Mouse (Mus musculus) ovary, adult 18-20 months (tissue): ENCODE results near the gene Rtp4.

Source experiments
- DNase-seq: peaks from one replicate; pipeline ENCODE4 v3.0.0; 2022; ENCODE audit warnings: low spot score, mixed read lengths

The Rtp4 gene

DNA sequence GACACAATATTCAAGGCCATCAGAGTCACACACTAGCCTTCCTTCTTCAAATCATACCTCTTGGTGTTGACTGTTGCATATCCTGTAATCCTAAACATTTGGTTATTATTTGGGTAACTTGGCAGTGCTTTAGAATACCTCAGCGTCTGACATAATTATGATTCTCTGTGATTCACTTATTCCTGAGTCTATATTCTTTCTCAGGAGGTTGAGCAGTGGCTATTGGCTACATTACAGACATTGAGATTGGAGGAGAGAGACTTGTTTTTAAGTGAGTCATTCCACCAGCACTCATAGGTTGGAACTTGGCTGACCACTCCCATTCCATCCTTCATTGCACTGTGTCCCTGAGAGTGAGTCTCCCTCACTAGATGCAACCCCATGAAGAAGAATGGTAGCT is 6.7 kb upstream of the Rtp4 start:
- no peak for DNase-seq

DNA sequence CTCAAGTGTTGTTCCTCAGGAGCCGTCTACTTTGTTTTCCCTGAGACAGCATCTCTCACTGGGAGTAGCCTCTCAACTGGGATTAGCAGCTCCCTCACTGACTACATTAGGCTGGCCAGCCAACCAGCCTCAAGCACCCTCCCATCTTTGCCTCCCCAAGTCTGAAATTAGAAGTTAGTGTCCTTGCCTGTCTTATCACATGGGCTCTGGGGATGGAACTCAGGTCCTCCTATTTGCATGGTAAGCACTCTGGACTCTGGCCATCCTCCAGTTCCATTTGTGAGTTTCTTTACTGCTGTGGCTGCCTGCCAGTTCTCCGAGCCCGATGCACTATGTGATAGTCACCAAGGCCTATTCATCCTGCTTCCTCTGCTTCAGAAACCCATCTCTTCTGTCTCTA is 4.3 kb upstream of the Rtp4 start:
- peak; percentile 81 for DNase-seq

DNA sequence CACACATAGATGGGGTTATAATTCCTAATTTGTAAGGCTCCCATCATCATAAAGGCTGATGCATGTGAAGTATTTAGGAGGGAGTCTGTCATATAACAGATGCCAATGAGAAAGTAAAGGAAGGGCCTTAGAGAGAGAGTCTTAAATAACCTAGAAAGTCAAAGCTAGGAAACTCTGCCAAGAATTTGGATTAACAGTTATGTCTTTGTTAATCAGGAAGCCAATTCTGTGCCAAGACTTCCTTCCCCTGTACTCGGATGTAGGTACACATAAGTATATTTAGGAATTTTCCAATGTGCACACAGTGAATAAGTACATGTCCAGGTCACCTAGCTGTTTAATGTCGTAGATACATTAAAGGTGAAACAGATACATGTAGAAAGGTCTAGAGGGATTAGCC is 3.5 kb upstream of the Rtp4 start:
- DNase-seq: no peak

DNA sequence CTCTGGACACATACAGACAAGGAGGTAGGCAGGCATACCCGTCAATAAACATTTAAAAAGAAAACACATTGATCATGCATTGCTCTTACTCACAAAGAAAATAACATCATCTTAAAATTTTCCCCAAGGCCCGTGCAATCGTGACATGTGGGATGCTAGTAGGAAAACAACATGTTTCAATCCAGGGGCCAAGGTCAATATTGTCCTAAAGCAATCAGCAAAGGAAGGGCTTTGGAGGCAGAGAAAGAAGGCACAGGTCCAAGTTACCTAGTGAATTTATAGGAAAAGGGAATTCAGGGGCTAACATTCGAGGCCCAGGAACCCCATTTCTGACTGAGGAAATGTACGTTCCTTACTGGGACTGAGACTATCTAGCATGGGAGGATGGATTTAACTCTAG is 2.9 kb upstream of the Rtp4 start:
- DNase-seq: no peak

DNA sequence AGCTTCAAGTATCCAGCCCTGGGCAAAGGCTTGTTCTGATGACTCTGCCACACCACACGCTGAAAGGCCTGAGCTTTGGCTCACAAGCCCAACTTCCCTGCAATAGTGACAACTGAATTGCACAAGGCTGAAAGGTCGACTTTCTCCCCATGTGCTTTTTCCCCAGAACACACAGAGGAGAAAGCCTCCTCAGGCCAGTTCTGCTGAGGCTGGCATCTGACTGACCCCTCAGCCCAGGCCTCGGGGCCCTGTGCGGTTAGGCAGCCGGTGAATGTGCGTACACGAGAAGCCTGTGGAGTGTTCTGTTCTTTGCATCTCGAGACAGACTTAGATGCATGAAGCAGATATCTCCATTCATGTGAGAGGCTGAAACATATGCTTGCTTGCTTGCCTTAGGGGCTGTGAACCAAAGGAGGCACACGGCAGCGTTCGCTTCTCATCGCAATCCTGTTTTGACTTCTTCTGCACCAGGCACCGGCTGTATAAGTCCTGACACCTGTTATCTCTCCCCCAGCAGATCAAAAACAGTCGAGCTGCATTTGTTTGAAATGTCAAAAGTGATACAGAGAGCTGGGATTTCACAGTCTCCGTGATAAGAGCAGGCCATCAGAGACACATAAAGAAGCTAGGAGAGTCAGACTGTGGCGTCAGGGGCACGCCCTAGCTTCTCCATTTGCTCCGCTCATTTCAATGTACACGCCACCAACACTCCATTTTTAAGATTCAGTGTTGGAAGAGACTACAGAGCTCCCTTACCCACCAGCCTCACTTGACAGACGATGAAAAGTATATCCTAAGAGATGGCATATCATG is 2.1 kb upstream of the Rtp4 start:
- DNase-seq: no peak

DNA sequence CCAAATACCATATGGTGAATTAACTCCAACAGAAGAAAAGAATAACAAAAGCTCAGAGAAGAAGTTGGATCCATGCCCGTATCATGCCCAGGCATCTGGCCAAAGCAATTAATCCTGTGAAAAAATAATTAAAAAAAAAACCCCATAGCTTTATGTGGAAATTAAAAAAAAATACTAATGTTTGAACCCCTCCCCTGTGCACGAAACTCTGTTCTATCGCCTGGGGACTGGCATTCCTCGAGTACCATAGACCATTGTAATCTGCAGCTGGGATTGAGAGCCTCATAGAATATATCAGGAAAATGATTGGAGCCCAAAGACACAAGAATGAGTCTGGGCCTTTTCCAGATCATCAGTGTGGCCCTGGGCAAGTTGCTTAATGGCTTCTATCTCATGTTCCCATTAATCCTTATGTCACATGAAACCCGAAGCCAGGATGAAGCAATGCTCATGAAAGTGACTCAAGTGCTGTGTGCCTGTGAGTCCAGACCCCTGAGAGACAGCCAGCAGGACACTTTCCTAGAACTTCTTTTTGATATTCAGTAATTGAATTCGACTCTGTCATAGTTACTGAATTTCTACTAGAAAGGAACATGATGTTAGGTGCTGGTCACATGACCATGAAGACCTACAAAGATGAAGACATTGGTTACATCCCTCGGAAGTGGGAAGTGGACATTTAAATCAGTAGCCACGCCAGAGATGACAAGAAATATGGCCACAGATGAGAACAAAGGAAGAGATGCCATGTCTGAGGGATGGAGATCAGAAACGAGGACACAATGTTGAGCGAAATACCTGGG is 1.3 kb upstream of the Rtp4 start:
- DNase-seq: no peak

DNA sequence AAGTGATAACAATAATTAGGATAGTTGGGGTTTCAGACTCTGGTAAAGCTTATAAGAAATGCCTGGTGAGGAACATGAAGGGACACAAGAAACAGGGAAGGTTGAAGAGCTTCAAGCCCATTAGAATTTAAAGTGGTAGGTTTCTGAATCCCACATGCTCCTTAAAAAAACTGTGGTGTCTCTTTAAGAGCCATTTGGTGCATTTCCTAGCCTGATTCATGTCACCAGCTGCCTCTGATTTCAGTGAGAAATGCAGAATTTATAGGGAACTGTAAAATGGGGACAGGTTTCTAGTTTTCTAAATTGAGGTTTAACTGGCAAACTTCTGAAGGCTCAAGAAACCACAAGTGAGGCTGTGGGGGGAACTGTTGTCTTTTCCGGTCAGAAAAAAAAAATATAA is 320 bp upstream of the Rtp4 start:
- no peak for DNase-seq

DNA sequence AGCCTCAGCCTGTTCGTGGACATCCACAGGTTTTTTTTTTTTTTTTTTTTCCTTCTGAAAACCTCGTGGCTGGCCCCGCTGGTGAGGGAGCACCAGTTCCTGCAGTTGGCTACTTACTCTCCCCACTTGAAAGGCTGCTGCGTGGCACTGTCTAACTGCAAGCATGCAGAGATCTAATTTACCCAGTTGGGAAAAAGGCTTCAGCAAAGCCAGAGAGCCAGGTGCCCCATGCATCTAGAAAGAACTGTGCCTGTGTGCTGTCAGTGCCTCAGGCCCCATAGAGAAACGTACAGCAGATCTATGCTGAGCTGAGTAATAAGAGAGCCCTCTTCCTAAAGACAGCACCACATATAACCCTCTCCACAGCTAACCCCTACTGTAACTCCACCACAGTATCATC is 1.0 kb downstream of the Rtp4 start:
- no peak for DNase-seq

DNA sequence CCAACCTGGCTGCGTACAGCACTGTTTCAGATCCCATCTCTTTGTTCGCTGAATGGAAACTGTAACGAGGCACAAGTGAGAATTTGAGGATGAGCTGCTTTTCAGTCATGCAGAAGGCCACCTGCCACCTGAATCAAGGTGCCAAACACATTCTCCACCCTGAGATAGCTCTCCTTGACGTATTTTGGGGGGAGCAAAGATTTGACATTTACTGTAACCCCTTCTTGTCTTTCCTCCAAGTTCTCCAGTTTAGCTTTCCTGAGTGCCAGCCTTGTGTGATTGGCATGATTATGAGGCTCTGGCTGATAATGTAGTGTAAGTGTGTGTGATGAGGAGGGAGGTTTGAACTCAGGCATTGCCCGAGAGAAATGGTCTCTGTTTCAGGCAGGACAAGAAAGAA is 2.0 kb downstream of the Rtp4 start:
- DNase-seq: no peak

DNA sequence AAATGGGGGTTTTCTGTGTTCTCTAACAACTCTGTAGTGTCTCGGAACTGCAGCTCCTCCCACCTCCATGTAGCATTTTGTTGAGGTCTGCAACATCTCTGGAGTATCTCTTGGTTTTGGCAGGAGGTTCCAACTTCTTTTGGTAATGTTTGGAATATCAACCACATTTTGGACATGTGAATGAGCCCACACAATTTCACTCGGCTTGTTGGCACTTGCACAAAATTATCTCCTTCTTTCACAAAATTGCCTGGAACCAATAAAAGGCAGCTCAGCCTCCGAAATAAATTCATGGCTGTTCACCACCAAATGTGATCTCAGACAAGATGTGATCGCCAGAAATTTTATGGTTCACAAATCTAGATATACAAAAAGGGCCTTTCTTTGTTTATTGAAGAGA is 9.1 kb downstream of the Rtp4 start:
- no peak for DNase-seq

DNA sequence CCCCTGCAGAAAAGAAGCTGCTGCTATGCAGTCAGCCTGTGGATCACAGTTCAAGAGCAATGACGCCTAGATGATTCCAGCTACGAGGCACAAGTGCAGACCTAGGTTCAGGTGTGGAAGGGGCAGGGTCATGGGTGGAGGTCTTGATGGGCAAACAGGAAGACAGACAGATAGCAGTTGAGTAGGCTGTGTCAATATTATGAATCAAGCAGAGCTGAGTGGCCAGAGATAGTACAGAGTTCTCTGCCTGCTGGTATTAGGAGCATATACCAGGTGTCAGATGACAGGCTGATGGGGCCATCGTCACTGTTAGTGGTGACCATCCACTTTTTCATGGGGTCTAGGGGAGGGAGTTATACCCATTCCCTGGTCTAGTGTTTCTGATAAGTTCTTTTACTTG is 13.6 kb downstream of the Rtp4 start:
- no peak for DNase-seq

DNA sequence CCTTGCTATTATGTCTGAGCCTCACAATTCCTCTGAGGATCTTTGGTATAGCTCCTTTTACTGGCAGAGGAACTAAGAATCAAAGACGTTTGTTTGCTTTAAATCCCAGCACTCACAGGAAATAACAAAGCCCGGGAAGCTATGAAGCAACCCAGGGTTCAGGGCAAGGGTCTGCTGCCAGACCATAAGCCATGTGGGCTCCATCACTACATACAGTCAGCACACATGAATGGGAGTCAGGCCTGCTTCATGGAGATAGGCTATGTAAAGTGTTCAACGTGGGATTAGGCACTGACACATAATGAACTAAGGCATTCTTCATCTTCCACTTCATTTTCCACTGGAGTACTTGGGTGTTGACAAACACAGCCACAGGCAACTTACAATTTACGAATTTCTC is 21.0 kb downstream of the Rtp4 start:
- DNase-seq: no peak

DNA sequence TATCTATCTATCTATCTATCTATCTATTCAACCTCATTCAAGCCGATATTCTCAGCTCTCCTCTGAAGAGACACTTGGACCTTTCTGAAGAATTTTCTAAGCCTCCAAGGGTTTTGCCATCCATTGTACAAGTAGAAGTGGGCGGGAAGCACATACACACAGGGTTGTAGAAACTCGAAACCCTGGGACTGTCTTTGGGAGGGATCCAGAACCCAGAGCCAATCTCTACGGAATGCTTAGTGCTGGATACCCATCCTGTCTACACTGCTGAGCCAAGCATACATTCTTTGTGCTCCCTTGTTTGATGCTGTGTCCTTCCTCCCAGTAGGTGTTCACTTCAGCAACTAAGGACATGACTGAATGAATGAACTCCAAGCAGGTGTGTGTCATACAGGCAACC is 22.8 kb downstream of the Rtp4 start:
- no peak for DNase-seq

DNA sequence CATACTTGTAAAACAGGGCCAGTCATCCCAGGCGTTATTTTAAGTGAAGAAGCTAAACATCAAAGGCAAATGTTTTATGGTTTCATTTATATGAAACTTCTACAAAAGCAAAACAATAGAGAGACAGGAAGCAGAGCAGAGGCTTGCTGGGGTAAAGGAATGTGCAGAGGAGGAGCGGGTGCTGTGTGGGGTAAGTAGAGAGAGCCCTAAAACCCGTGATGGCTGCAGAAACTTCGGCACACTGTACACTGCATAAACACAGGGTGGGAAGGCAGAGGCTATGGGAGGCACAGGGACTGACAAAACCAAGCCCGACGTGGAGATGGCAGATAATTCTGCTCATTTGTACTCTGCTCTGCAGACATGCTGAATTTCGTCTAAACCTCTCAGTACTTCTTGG is 24.3 kb downstream of the Rtp4 start:
- DNase-seq: no peak

DNA sequence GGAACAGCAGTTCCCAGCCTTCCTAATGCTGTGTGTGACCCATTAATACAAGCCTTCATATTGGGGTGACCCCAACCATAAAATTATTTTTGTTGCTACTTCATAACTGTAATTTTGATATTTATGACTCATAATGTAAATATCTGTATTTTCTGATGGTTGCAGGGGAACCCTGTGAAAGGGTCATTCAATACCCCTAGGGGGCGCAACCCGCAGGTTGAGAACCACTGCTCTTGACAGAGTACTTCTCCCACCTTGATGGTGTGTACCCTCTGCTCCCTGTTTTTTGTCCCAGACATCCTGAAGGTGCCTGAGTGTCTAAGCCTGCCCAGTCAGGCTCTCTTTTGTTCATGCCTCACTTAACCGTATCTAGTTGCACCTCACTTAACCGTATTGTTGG is 27.7 kb downstream of the Rtp4 start:
- no peak for DNase-seq

DNA sequence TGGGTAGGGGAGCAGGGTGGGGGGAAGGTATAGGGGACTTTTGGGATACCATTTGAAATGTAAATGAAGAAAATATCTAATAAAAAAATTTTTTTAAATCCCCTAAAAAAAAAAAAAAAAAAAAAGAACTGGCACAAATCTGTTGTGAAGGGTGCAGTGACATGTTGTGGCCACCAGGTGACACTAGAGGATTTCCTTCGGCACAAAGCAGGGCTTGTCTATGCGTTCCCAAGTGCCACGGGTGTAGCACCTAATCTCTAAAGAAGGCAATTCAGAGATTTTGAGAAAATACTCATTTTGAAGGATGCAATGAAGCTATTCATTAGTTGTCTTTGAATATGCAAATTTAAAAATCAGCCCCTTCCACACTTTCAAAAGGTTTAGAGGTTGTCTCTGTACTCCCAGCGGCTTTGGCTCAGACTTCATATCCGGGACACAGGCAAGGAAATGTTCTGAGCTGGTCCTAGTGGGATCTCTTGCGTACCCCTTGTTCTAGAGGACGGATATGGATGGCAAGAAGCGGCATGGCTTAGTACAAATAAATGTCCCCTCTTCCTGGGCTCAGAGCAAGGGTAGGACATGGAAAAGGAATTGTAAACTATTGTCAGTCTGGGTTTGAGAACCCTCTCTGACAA is 30.4 kb downstream of the Rtp4 start:
- peak; percentile 20 for DNase-seq

DNA sequence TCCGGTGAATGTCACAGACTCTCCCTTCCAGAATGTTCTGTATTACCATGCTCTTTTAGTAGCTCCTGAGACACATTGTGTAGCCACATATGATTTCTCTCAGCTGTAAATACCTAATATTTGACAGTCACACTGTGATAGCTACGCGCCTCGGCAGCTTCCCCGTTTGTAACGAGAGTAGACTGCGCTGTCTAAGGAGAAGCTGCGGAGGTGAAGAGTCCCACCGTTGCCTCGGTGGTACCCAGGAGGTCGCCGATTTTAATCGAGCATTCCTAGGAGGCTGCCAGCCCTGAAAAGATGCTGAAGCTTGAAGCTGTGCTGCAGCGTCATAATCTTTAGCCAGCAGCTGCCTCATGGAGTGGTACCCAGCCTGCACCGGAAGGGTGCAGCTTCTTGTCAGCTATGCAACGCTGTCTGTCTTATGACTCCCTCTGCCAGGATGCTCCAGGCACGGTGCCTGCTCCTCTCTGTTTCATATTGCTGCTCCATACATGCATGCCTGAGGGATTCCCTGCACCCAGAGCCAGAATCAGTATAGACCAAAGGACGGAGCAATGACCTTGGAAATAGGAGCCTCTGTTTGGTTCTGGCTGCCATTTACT is 31.0 kb downstream of the Rtp4 start:
- no peak for DNase-seq

DNA sequence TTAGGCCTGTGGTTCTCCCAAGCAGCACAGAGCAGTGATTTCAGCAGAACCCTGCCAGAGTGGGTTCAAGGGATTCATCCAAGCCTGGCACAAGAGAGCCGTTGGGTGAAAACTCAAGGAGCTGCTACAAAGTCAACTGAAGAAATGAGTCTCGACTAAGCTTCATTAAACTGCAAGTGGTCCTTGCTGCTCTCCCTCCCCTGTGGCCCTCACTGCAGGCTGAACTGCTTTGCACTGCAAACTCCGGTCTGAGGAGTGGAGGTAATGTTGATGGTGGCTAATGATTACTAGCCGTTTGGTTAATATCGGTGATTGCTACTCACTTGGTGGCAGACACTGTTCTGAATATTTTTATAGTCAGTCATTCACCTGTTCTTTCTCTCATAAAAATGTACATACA is 34.6 kb downstream of the Rtp4 start:
- DNase-seq: no peak

DNA sequence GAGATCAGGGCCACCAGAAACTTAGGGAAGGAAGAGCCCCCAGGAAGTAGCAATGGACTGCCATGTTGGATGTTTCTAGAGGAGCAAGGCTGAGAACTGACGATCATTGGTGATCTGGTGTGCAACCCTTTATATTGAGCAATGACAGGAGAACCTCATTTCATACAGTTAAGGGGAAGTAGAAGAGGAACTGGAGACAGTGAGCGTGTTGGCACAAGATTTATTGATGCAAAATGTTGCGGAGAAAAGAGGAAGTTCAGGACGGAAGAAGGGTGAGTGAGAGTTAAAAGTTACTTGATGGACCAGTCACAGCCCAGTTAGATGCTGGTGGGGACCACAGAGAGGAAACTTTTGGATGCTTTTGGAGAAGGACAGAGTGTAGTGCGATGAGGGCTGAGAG is 37.1 kb downstream of the Rtp4 start:
- DNase-seq: no peak

DNA sequence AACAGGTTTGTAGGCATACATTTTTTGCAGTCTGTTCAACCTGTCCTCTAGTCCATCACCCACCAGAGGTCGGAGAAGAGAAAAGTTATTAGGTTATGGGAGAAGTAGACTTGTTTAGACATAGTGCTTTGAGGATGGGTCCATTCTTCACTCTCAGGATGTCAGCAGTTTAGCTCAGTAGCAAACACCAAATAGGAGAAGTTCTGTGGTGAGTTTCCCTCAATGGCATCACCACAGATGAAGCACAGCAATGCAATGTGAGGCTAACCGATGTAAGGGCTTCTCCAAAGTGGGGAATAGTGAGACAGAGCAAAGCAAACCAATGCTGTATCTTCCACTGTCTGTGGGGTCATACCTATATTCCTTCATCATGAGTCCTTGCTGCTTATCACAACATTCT is 37.6 kb downstream of the Rtp4 start:
- no peak for DNase-seq

DNA sequence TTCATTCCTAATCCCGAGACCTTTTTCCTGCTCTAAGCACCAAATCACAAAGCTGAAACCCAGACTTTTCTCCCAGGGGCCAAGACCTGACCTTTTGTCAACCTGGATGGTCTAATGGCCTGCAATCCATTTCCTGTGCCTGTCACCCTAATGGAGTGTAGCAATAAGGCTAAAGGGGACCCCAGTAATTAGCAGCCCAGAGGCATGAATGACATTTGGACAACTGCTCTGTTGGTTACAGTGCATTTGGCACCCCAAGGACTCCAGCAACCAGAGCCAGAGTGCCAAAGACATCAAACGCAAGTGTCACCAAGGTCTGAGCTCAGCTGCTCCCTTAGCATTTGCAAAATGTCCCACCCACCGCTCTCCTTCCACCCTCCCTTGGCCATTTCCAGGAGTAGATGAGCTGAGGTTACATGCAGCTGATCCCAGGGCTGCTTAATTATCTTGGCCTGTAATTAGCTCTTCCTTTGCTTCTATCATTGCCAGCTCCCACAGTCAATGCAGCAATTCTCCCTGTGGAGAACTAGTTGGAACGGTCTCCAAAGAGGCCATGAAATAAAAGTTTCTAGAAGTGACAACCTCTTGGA is 48.4 kb downstream of the Rtp4 start:
- no peak for DNase-seq

DNA sequence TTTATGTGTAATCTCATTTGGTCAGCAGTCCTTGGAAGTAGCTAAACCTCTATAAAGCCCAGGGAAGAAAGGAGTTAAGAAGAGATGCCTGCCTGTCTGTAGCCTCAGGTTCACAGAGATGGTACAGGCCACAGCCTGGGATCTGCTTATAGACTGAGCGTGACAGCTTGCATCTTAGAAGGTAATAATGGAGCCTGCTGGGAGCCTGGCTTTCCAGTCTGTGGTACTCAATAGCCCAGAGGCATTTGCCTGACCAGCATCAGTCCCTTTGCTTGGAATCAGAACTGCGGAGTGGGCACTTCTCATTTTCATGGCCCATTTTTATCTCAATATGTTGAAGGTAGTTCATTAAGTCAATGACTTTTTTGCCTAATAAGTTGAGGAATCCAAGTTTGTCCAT is 54.5 kb downstream of the Rtp4 start:
- no peak for DNase-seq
